Mouse (Mus musculus): Measurements from ENCODE around the gene Ptch2. TPM values are rescaled to one million over a fixed set of nuclear protein-coding genes. Genes with fewer than 3 reads are reported as not detected.

The Ptch2 gene
- polyA plus RNA-seq, 1 experiment from 2014 or later, result 4.0 TPM

GRCm38 (mm10) chr4:117107813-117108523 is 12.1 kb downstream of the Ptch2 start:
- Histone ChIP-seq H3K4me2 (no peak overlapping the region), H3K4me3 (no peak overlapping the region), H3K36me3 (ENCODE audit: poor library complexity, severe bottlenecking) (peaks cover 42% of the 10 kb centered on the region), H3K9ac (no peak overlapping the region; the same call in 1 of the 2 replicates), H3K27ac (no peak overlapping the region), H3K27me3 (no peaks in the 10 kb centered on the region), H3K4me1 (peaks cover 17% of the 10 kb centered on the region), H3K9me3 (replicated peaks) (no peaks in the 10 kb centered on the region)
- ATAC-seq, result no peak
- WGBS, result 94% methylated on average over 18 of the region's 18 CpGs

GRCm38 (mm10) chr4:117108524-117108849 is 12.6 kb downstream of the Ptch2 start:
- Histone ChIP-seq H3K36me3 (ENCODE audit: poor library complexity, severe bottlenecking) (peaks cover 42% of the 10 kb centered on the region), H3K27me3 (no peaks in the 10 kb centered on the region), H3K4me2 (no peak overlapping the region), H3K4me3 (no peak overlapping the region), H3K27ac (no peak overlapping the region), H3K4me1 (peaks cover 17% of the 10 kb centered on the region), H3K9ac (no peak overlapping the region), H3K9me3 (replicated peaks) (no peaks in the 10 kb centered on the region)
- WGBS, result 96% methylated on average over 6 of the region's 6 CpGs
- no peak for ATAC-seq

- H3K9ac ChIP-seq, result no peak overlapping the region
- H3K27me3 ChIP-seq, result no peaks in the 10 kb centered on the region
- H3K4me1 ChIP-seq, result peaks cover 17% of the 10 kb centered on the region
- H3K27ac ChIP-seq, result no peak overlapping the region
- peaks cover 46% of the 10 kb centered on the region for H3K36me3 ChIP-seq (ENCODE audit: poor library complexity, severe bottlenecking)
- no peak for ATAC-seq
- 93% methylated on average over 25 of the region's 25 CpGs for WGBS
- H3K4me3 ChIP-seq, result no peak overlapping the region
- no peak overlapping the region for H3K4me2 ChIP-seq
- H3K9me3 ChIP-seq (replicated peaks), result no peaks in the 10 kb centered on the region
These were observed 13.5 kb downstream of the Ptch2 start for GRCm38 (mm10) chr4:117109330-117109729.

GRCm38 (mm10) chr4:117110249-117110648 is 14.4 kb downstream of the Ptch2 start:
- H3K9me3 ChIP-seq (replicated peaks), result no peaks in the 10 kb centered on the region
- H3K36me3 ChIP-seq (ENCODE audit: poor library complexity, severe bottlenecking), result peaks cover 50% of the 10 kb centered on the region
- ATAC-seq, result no peak
- no peaks in the 10 kb centered on the region for H3K27me3 ChIP-seq
- no peak overlapping the region for H3K27ac ChIP-seq
- WGBS, result 95% methylated on average over 13 of the region's 13 CpGs
- no peak overlapping the region for H3K4me3 ChIP-seq
- no peak overlapping the region for H3K9ac ChIP-seq
- H3K4me2 ChIP-seq, result no peak overlapping the region
- H3K4me1 ChIP-seq, result peaks cover 8% of the 10 kb centered on the region

DNA sequence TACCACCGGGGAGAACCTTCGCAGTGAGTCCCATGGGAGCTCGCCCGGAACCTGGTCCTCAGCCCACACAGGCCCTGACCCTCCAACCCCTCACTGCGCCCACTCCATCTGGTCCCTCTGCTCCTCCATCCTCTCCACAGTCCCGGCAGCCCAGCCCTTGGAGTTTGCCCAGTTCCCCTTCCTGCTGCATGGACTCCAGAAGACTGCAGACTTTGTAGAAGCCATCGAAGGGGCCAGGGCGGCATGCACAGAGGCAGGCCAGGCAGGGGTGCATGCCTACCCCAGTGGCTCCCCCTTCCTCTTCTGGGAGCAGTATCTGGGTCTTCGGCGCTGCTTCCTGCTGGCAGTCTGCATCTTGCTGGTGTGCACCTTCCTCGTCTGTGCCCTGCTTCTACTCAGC is 15.1 kb downstream of the Ptch2 start:
- H3K9ac ChIP-seq, result no peak overlapping the region
- no peak overlapping the region for H3K27ac ChIP-seq
- H3K9me3 ChIP-seq (replicated peaks), result no peaks in the 10 kb centered on the region
- 96% methylated on average over 11 of the region's 11 CpGs for WGBS
- ATAC-seq, result no peak
- no peaks in the 10 kb centered on the region for H3K27me3 ChIP-seq
- 0 out of 2 replicates have a peak, but pooled peaks cover under 1% of the 10 kb centered on the region for H3K4me1 ChIP-seq
- H3K4me3 ChIP-seq, result no peak overlapping the region
- H3K4me2 ChIP-seq, result no peak overlapping the region
- H3K36me3 ChIP-seq (ENCODE audit: poor library complexity, severe bottlenecking), result peaks cover 50% of the 10 kb centered on the region

GRCm38 (mm10) chr4:117113237-117113636 is 17.4 kb downstream of the Ptch2 start:
- H3K36me3 ChIP-seq (ENCODE audit: poor library complexity, severe bottlenecking), result peaks cover 44% of the 10 kb centered on the region
- ATAC-seq, result no peak
- H3K4me3 ChIP-seq, result no peak overlapping the region
- H3K9ac ChIP-seq, result no peak overlapping the region
- WGBS, result 77% methylated on average over 1 of the region's 1 CpGs
- no peaks in the 10 kb centered on the region for H3K4me1 ChIP-seq
- no peak overlapping the region for H3K27ac ChIP-seq
- H3K4me2 ChIP-seq, result no peak overlapping the region
- H3K9me3 ChIP-seq (replicated peaks), result no peaks in the 10 kb centered on the region
- no peaks in the 10 kb centered on the region for H3K27me3 ChIP-seq

DNA sequence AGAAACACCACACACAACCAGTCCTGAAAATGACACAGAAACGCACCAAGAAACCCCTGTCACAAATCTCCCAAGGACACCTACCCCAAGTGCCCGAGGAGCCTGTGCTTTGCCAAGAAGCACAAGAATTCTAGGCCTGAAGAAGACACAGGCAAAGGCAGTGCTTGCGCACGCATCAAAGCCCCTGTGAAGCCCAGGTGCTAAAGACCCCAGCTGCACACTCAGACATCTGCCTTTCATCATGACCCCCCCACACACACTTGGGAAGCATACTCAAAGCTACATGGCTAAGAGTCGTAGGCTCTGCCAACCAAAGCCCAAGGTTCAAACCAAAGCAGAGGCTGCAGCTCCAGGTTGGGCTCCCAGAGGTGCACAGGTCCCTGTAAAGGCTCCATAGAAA is 19.7 kb downstream of the Ptch2 start:
- ATAC-seq, result no peak
- Histone ChIP-seq H3K4me1 (peaks cover 6% of the 10 kb centered on the region), H3K27ac (no peak overlapping the region), H3K4me2 (no peak overlapping the region), H3K27me3 (no peaks in the 10 kb centered on the region), H3K9me3 (replicated peaks) (no peaks in the 10 kb centered on the region), H3K4me3 (no peak overlapping the region), H3K9ac (no peak overlapping the region), H3K36me3 (ENCODE audit: poor library complexity, severe bottlenecking) (peaks cover 21% of the 10 kb centered on the region)
- WGBS, result 86% methylated on average over 5 of the region's 5 CpGs

DNA sequence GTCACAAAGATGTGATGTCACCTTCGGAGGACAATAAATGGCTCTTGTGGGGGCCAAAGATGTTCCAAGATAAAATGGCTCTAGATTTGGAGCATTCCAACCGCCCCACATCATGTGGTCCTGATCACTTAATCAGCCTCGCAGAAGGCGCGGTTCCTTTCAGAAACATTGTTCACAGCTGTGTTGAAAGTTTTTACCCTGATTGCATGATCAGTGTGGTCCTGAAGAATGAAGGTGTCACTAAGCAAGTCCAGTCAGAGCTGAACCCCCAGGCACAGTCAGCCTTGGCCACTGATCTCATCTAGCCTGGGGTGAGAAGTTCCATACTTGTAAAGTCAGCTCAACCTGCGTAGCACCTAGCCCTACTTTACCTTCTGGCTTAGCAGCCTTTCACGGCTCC is 22.1 kb downstream of the Ptch2 start:
- 92% methylated on average over 7 of the region's 7 CpGs for WGBS
- no peaks in the 10 kb centered on the region for H3K9me3 ChIP-seq (replicated peaks)
- H3K4me3 ChIP-seq, result no peak overlapping the region
- no peak overlapping the region for H3K9ac ChIP-seq
- H3K4me1 ChIP-seq, result peaks cover 8% of the 10 kb centered on the region
- H3K27me3 ChIP-seq, result no peaks in the 10 kb centered on the region
- 0 out of 2 replicates have a peak, but pooled peaks cover 8% of the 10 kb centered on the region for H3K36me3 ChIP-seq (ENCODE audit: poor library complexity, severe bottlenecking)
- ATAC-seq, result no peak
- H3K4me2 ChIP-seq, result no peak overlapping the region
- no peak overlapping the region for H3K27ac ChIP-seq

DNA sequence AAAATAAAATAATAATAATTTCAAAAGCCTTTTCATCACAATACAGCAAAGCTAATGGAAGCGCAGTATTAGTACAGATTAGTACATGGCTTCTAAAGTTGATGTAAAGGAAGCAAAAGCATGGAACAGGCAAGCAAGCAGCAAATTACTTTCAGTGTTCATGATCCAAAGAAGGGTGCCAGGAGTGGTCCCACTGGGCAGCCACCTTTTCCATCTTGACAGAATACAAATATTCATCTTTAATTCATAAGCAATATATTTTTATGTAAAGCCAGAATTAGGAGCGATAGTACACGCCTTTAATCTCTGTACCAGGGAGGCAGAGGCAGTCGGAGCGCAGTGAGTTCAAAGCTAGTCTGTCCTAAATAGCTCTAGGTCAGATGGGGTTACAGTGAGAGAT is 23.8 kb downstream of the Ptch2 start:
- Histone ChIP-seq H3K27me3 (no peaks in the 10 kb centered on the region), H3K4me3 (peak overlapping the region; percentile 53), H3K9ac (peak overlapping the region; percentile 74), H3K4me1 (peaks cover 12% of the 10 kb centered on the region), H3K4me2 (peak overlapping the region; percentile 99), H3K9me3 (replicated peaks) (no peaks in the 10 kb centered on the region), H3K27ac (peak overlapping the region; percentile 84), H3K36me3 (ENCODE audit: poor library complexity, severe bottlenecking) (0 out of 2 replicates have a peak, but pooled peaks cover 2% of the 10 kb centered on the region)
- peak; percentile 3; the same call in 1 of the 2 replicates for ATAC-seq
- 74% methylated on average over 5 of the region's 5 CpGs for WGBS

- Histone ChIP-seq H3K36me3 (ENCODE audit: poor library complexity, severe bottlenecking) (no peaks in the 10 kb centered on the region), H3K9me3 (replicated peaks) (no peaks in the 10 kb centered on the region), H3K4me3 (peak overlapping the region; percentile 53), H3K4me1 (peaks cover 16% of the 10 kb centered on the region), H3K27me3 (no peaks in the 10 kb centered on the region), H3K4me2 (peak overlapping the region; percentile 99), H3K9ac (peak overlapping the region; percentile 74), H3K27ac (peak overlapping the region; percentile 84)
- WGBS, result 7% methylated on average over 10 of the region's 10 CpGs
- peak; percentile 25 for ATAC-seq
These were observed 24.2 kb downstream of the Ptch2 start for GRCm38 (mm10) chr4:117120052-117120444.

- no peaks in the 10 kb centered on the region for H3K27me3 ChIP-seq
- H3K36me3 ChIP-seq (ENCODE audit: poor library complexity, severe bottlenecking), result no peaks in the 10 kb centered on the region
- H3K4me3 ChIP-seq, result peak overlapping the region; percentile 53
- H3K27ac ChIP-seq, result peak overlapping the region; percentile 84
- peaks cover 23% of the 10 kb centered on the region for H3K4me1 ChIP-seq
- no peaks in the 10 kb centered on the region for H3K9me3 ChIP-seq (replicated peaks)
- ATAC-seq, result peak; percentile 96
- WGBS, result under 1% methylated on average over 67 of the region's 69 CpGs
- H3K9ac ChIP-seq, result peak overlapping the region; percentile 74
- peak overlapping the region; percentile 99 for H3K4me2 ChIP-seq
These were observed 24.9 kb downstream of the Ptch2 start for GRCm38 (mm10) chr4:117120445-117121414.

GRCm38 (mm10) chr4:117122209-117122608 is 26.3 kb downstream of the Ptch2 start:
- Histone ChIP-seq H3K4me1 (peaks cover 30% of the 10 kb centered on the region), H3K9me3 (replicated peaks) (no peaks in the 10 kb centered on the region), H3K36me3 (ENCODE audit: poor library complexity, severe bottlenecking) (no peaks in the 10 kb centered on the region), H3K27me3 (no peaks in the 10 kb centered on the region), H3K4me2 (no peak overlapping the region), H3K4me3 (no peak overlapping the region), H3K27ac (no peak overlapping the region), H3K9ac (no peak overlapping the region)
- no peak for ATAC-seq
- WGBS, result 76% methylated on average over 4 of the region's 4 CpGs
